Mouse (Mus musculus) kidney, adult 9 months (tissue): Measurements from ENCODE around the gene Gm28048.

Experiments used
- DNase-seq: peaks from one replicate; pipeline ENCODE4 v3.0.0; 2022

The Gm28048 gene

GRCm38 (mm10) chr11:22830179-22830611 lies 151.7 kb downstream of the Gm28048 start:
- DNase-seq = peak; percentile 22

GRCm38 (mm10) chr11:22828988-22829632 lies 152.8 kb downstream of the Gm28048 start:
- no peak for DNase-seq

- no peak for DNase-seq
These were observed 154.3 kb downstream of the Gm28048 start for GRCm38 (mm10) chr11:22827514-22828080.

- peak; percentile 34 for DNase-seq
These were observed 155.2 kb downstream of the Gm28048 start for GRCm38 (mm10) chr11:22826665-22827064.

- peak; percentile 80 for DNase-seq
These were observed 155.8 kb downstream of the Gm28048 start for GRCm38 (mm10) chr11:22826051-22826450.

GRCm38 (mm10) chr11:22825548-22825947 lies 156.3 kb downstream of the Gm28048 start:
- DNase-seq = no peak

- peak; percentile 26 for DNase-seq
These were observed 157.7 kb downstream of the Gm28048 start for GRCm38 (mm10) chr11:22824049-22824705.

- DNase-seq = no peak
These were observed 160.6 kb downstream of the Gm28048 start for GRCm38 (mm10) chr11:22821243-22821642.

GRCm38 (mm10) chr11:22818371-22818770 lies 163.5 kb downstream of the Gm28048 start:
- no peak for DNase-seq

GRCm38 (mm10) chr11:22815877-22816276 lies 166.0 kb downstream of the Gm28048 start:
- no peak for DNase-seq

GRCm38 (mm10) chr11:22815143-22815542 lies 166.7 kb downstream of the Gm28048 start:
- DNase-seq = no peak

GRCm38 (mm10) chr11:22813921-22814704 lies 167.8 kb downstream of the Gm28048 start:
- DNase-seq = no peak

GRCm38 (mm10) chr11:22813427-22813826 lies 168.5 kb downstream of the Gm28048 start:
- no peak for DNase-seq

GRCm38 (mm10) chr11:22811413-22811812 lies 170.5 kb downstream of the Gm28048 start:
- no peak for DNase-seq

- no peak for DNase-seq
These were observed 172.3 kb downstream of the Gm28048 start for GRCm38 (mm10) chr11:22809465-22810096.

- no peak for DNase-seq
These were observed 173.8 kb downstream of the Gm28048 start for GRCm38 (mm10) chr11:22808040-22808439.

- no peak for DNase-seq
These were observed 176.7 kb downstream of the Gm28048 start for GRCm38 (mm10) chr11:22805171-22805570.

GRCm38 (mm10) chr11:22799987-22800424 lies 181.9 kb downstream of the Gm28048 start:
- peak; percentile 55 for DNase-seq

GRCm38 (mm10) chr11:22798916-22799315 lies 183.0 kb downstream of the Gm28048 start:
- DNase-seq = no peak

- no peak for DNase-seq
These were observed 187.2 kb downstream of the Gm28048 start for GRCm38 (mm10) chr11:22794734-22795133.

- DNase-seq = no peak
These were observed 188.0 kb downstream of the Gm28048 start for GRCm38 (mm10) chr11:22793881-22794203.

- no peak for DNase-seq
These were observed 188.6 kb downstream of the Gm28048 start for GRCm38 (mm10) chr11:22793176-22793880.
